Mouse (Mus musculus): ENCODE results near the gene Myo16.

DNA sequence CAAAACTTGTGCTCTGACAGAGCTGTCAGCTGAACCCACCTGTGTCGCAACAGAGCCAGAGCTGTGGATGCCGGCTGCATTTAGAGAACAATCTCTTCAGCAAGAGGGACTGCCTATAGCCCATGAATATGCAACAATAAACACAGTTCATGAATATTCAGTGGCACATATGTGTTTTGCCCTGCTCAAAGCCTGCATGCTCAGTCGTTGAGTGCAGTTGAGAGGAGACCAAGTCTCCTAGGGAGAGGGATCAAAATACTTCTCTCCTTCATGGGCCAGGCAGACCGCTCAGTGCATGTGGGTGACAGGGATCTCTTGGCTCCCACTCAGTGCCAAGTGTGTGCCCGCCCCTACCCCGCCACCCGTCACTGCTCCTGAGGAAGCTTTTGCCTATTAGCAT lies 265.3 kb downstream of the Myo16 start:
- no peak for TF ChIP-seq GATA1 (IDR thresholded peaks at IDR 0.05; ENCODE audit: low read length)
- TF ChIP-seq TAL1 (IDR thresholded peaks at IDR 0.05; ENCODE audit: low read length), result no peak

Data from erythroblast, embryonic 14.5 days (primary cell).